Mouse (Mus musculus) erythroblast, adult 5-6 weeks (primary cell): ENCODE measurements around the gene Timm17a. TPM values are rescaled to one million over a fixed set of nuclear protein-coding genes. Genes with fewer than 3 reads are reported as not detected.

ENCODE experiments used
- ATAC-seq: replicated peaks from 2 replicates; pipeline ENCODE4 v1.8.0; 2016; ENCODE audit warnings: moderate number of reproducible peaks, mild to moderate bottlenecking, moderate TSS enrichment, inconsistent platforms; ENCODE audit not compliant: poor library complexity, low FRiP score, severe bottlenecking
- total RNA-seq, 2 experiments: library from RNA; stranded (forward) in 1 of 2; stranded (reverse) in 1 of 2; fragments of 150-400 nt in 1 of 2; fragments of 200-764, 138-1000 nt in 1 of 2; gene quantifications; 2 replicates each; pipeline versions ENCODE4 v1.2.3 to v1.2.4; 2015 to 2017; ENCODE audit warnings: low replicate concordance in 2 of 2

The Timm17a gene
- total RNA-seq (2015; ENCODE audit: low replicate concordance) (15.8 and 34.1 TPM in 2 replicates), total RNA-seq (2017; ENCODE audit: low replicate concordance) (3.3 TPM in 2 replicates)

DNA sequence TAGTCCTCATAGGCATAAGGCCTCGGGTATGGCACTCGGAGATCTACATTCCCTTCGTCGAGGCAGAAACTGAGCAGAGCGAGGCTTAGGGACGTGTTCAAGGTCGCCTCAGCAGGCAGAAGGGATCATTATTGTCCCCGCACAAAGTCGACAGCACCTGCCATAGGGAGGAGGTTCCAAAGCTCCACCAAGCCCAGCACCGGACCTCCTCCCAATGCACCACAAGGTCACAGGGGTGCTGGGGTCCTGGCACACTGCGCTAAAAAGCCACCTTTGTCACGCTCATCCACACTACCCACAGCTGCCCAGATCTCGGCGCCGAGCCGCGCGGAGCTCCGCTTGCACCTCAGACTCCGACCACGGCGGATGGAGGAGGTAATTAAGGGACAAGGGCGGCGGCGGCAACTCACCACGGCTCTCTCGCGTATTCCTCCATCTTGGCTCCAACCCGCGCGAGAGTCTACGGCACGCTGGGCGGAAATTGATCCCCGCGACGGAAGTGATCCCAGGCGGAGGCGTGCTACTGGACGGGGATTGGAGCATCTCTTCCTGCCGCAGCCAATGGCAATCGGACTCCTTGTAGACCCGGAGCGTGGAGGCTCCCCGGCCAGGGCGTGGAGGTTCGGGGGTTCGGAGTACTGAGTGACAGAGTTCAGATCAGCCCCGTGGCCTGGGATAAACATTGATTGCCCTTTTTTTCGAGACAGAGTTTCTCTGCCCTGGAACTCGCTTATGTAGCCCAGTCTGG is at the start of gene Timm17a:
Timm17a (minus strand) TSS at position 495 of the 748 bp plus-strand sequence.
- ATAC-seq = peak; percentile 99

DNA sequence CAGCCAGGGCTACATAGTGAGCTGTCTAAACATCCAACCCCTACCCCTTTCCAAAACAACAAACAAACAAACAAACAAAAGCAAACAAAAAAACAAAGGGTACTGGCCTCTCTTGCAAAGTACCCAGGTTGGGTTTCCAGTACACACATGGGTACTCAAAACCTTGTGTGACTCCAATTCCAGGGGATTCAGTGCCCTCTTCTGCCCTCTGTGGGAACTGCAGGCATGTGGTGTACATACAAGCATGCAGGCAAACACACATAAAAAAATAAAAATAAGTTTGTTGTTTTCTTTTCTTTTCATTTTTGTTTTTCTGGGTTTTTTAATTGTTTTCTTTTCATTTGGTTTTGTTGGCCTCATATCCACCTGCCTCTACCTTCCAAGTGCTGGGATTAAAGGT is 48.5 kb upstream of the Timm17a start:
- no peak for ATAC-seq

DNA sequence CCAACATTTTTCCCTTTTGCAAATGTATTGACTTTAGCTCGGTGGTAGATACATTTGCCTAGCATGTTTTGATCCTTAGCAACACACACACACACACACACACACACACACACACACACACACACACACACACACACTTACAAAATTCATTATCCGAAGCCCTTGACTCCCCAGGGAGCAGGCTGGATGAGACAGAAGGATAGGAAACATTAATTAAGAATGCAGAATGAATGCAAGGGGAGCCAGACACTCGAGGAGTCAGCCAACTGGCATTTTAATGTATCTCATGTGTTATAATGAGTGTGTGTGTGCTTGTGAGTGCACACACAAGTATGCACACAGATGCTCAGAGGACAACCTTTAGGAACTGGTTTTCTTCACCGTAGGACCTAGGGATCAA is 47.9 kb upstream of the Timm17a start:
- ATAC-seq = no peak

DNA sequence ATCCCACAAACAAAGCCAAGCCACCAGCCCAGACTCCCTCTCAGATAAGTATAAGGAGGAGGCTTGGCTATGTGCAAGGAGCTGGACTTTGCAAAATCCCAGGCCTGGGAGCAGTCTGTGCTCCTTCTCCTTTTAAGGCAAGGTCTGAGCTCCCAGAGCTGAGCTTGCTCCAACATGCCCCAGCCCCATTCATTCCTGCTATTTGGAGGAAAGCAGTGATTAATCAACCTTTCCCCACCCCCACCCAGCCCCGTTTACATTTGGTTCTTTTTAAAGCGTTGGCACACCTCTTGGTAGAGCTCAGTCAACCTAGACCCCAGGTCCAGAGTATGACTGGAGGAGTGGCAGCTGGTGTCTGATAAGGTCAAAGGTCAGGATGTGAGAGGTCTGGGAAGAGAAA is 45.5 kb upstream of the Timm17a start:
- no peak for ATAC-seq

DNA sequence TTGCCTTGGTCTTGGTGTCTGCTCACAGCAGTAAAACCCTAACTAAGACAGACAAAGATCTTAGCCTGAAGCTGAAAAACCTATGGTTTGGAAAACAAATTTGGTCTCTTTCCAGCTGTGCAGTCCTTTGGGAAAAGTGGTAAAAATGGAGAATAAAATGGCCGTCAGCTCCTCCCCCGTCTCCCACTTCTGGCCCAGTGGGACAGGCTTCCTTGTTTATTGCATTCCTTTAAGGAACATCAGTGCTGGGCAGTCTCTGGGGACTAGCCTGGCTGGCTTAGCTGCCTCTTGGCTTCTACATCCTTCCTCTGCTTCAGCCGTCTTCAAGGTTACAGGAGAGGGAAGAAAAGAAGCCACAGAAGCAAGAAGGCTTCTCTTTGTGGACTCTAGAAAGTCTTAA is 38.4 kb upstream of the Timm17a start:
- ATAC-seq = no peak

DNA sequence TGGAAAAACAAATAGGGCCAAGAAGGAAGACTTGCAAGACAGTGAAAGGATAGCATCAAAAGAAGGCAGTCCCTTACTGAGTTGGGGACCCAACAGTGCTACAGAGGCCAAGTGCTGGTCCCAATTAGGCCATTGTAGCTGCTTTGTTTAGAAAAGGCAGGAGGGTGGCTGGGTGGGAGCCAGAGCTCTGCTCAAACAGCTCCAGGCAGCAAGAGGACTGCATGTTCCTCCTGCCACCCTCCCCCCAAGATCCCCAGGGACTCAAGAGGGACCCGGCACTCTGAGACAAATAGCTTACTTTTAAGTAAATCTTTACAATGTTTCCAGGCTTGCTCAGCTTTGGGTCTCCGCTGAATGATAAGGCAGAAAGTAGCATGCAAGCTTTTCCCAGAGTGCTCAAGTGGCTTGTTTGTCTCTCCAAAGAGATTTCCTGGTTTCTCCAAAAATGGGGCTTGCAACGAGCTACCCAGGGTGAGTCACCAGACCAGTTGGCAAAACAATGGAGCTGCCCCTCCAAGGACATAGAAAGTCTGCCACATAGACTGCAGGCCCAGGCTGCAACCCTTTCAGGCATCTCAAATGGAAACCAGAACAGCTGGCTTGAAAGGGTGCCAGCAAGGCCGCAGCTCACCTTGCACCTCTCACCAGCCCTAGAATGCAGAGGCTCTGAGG is 34.1 kb upstream of the Timm17a start:
- ATAC-seq = no peak

DNA sequence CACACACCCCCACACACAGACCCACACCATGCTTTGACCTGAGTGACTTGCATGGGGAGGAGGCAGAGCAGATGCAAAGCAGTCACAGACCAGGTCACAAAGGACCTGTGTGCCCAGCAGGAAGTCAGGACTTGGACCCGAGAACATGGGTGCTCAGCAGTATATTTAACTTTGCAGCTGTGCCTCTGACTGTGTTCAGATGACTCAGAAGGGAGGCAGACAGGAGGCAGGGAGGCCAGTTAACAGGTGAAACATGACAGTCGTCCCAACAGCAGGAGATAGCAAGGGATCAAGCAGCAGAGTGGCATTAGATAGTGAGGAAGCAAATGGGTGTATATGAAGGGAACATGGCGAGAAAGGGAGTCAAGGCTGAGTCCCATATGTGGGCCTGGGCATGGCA is 33.3 kb upstream of the Timm17a start:
- ATAC-seq = no peak

DNA sequence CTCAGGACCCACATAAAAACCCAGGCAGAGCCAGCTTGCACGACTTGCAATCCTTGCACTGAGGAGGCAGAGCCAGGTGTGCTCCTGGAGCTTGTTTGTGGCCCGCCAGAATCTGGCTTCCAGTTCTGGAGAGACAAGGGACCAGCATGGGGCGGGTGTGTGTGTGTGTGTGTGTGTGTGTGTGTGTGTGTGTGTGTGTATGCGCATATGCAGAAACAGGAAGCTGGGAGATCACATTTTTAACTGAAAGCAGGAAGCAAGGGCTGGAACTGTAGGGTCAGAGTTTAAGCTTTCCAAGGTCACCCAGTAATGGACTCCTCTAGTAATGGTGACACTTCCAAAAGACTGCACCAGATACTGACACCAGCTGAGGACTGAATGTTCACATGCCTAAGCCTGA is 30.4 kb upstream of the Timm17a start:
- no peak for ATAC-seq

DNA sequence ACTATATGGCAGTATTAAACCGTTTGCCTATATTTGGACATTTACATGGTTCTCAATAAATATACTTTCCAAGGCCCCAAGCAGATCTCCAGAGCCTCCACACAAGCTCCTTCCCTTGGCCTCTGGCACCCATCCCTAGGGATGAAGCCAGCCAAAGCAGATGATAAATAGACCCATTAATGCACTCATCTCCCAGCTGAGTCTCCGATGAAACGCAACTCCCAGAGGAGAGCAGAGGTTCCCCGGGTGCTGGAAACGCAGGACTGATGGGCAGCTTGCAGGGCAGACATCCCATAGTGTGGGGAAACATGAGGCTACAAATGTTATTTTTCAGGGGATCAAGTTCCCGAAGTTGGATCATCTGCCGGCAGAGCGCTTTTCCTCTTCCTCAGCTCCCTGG is 28.4 kb upstream of the Timm17a start:
- no peak for ATAC-seq

DNA sequence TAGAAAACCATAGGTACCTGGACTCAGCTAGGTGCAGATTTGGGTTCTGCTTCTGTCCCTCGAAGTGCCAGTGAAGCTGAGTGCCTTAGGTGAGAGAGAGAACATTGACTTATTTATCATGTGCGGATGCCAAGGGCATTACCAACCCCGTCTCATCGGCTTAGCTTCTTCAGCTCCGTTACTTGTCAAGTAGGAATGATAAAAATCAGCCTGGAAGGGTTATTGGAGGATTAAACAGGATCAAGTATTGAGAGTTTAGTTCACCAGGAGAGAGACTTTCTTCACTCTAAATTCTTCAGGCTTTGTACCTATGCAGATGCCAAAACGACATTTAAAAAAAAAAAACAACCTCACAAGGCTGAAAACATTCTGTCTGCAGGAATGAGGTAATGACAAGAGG is 17.0 kb upstream of the Timm17a start:
- no peak for ATAC-seq

DNA sequence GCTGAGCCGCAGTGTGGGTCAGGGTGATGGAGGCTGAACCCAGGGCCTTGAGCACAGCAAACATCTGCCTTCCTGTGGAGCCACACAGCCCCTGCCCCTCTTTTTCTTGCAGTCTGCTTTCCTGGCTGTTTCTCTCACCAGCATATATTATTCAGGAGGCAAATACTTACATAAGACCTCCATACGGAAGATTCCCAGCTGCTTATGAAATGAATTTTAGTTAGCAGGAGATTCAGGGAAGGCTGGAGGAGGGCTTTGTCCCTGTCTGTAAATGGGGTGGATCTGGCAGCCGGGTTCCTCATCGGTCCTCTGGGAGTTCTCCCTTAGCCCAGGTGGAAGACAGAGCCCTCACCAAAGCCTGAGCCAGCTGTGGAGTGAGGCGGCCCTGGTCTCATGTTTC is 14.8 kb upstream of the Timm17a start:
- ATAC-seq = no peak

DNA sequence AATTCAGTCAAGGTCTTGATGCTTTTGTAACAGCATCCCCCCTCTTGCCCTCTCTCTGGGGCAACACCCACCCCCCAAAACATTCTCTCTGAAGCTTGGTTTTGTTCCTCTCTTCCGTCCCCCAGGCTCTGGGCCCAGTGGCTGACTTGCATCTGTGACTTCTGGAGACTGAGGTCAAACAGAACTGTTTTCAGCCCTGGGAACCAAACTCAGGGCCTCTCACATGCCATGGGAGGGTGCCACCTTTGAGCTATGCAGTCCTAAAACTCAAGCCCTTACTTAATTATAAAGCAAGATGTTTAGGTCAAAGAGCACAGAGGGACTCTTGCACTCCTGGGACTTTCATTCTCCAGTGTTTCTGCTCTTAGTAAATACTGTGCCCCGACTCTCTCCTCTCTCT is 12.4 kb upstream of the Timm17a start:
- ATAC-seq = no peak

DNA sequence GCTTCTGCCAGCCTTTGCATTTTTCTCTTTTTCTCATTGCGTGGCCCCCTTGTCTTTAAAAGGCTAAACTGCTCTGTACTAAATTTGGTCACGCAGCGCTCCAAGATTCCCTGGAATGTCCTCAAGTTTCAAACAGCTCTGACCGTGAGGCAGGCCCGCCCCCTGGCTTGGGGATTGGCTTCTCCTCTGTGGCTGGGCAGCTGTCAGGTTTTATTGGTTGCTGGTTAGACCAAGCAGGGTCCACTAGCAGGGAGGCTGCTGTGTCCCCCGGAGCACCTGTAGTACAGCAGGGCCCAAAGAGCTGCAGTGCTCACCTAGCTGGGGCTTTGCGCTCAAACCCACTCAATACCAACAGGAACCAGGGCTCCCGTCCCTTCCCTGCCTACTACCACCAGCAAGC is 11.0 kb upstream of the Timm17a start, which contains the start of gene Lmod1:
Lmod1 (plus strand) TSS at position 237 of the 400 bp plus-strand sequence.
- ATAC-seq = no peak

DNA sequence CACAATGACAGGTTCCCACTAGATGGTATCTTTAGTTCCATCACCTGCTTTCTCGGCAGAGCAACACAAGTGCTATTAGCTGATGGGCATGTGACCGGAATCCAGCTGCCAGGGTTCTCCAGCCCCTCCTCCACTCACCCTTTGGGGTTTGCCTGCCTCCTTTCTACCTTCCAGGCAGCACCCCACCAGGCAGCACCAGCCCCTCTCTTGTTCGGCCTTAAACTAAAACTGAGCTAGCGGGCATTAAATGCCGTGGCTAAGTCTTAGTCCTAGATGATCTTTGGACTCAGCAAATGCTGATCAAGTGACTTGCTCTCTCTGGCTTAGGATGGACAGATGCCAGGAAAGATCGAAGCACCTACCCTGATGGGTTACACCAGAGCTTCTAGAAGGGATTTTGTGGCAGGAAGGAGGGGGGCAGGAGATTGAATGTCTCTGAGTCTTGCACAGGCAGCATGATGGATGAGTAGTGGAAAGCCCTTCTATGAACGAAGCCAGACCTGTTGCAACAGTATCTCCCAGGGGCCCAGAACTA is 9.9 kb upstream of the Timm17a start:
- no peak for ATAC-seq

DNA sequence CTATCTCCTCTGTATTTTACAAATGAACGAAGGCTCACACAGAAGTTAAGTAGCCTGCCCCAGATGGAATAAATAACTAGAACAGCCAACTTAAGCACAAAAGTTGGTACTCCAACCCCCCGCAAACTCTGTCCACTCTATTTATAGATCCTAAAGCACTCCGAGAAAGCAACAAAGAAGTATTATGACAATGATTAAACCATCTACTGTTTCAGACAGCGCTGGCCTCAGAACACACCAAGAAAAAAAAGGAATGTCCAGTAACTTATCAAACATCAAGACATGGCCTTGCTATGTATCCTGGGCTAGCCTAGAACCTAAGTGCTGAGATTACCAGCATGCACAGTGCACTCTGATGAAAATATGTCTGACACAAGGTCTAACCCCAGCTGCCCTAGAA is 1.4 kb downstream of the Timm17a start:
- no peak for ATAC-seq

DNA sequence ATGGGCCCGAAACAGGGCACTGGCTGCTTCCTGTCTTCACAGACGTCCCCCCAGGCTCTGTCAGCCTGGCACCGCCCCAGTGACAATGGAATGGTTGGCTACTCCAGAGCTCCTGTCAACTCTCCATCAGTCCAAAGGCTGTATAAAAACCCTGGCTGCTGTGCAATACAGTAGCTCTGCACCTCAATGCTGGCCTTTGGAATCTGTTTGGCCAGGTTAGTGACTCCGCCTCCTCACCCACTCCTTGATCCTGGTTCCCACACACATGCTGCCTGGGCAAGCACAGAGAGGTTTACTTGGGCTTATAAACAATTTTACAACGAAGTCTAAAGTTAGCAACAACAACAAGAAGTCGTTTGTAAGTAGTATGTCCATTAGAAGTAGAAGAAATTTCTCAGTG is 2.2 kb downstream of the Timm17a start:
- ATAC-seq = no peak

DNA sequence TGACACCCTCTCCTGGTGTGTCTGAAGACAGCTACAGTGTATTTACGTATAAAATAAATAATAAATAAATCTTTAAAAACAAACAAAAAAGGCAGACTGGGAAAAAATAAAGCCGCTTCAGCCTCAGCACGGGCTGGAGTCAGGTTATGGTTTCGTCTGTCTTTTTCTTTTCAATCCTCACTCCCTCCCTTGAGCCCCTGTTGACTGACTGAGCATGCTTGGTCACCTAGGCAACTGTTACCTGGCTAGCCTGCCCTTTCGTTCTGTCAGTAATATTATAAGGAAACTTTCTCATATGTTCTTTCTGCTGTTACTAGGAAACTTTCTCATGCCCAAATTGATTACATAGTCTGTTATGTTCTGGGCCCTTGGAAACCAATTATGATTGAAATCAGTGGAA is 22.7 kb downstream of the Timm17a start:
- no peak for ATAC-seq

DNA sequence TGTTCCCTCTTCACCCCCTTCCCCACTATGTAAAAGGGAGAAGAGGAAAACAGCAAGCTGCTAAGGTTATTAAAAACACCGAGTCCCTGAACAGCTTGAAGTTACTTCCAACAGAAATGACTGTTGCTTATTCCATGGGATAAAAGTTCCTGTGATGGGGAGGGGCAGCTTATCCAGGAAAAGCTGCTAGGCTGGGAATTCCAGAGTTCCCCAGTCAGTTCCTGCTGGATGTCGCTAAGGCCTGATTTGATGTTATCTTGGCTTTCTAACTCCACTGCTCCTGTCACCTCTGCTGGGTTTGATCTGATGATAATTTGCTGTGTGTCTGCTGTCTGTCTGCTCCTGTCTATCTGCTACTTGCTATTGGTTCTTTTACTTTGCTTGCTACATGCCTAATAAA is 27.3 kb downstream of the Timm17a start:
- ATAC-seq = no peak

DNA sequence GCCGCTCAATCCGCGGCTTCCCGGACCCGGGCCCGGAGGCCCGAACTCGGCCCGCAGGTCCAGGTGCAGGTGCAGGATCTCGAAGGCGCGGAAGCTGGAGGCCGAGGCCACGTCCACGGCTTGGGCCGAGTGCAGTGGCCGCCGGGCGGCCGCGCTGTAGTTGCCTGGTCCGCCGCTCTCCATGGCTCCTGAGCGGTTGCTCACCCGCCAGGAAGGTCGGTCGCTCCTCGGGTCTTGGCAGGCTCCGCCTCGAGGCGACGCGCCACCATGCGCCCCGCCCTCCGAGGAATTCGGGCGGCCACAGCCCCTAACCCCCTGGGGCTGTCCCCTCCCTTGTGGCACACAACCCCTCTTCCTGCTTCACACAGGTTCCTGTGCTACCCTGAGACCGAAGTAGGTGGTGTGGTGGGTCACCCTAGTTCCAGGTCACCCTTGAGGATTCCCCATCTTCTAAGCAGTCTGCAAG is 29.7 kb downstream of the Timm17a start, which contains the start of gene Rnpep:
Rnpep (minus strand) TSS at position 259 of the 466 bp plus-strand sequence.
- ATAC-seq = no peak; the same call in 1 of the 2 replicates

DNA sequence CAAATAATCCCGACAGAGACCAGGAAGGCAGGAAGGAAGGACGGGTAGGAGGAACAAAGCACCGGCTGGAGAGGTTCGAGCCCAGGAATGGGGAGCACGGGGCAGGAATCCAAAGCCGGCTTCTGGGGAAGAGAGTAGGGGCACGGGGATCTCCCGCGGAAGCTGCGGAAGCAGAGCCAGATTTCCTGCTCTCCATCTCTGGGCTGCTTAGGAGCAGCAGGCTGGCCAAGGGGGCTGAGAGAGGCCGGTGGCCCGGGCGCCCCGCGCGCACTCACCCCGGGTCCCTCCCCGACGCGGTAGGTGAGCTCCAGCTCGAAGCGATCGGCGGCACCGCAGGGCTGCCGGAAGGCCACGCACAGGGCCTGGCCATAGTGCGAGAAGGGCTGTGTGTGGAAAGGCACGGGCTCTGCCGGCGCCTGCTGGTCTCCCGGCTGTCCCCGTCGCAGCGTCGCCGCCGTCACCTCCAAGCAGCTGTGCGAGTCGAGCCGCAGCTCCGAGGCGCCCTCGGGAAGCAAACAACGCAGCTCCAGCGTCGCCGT is 30.2 kb downstream of the Timm17a start:
- no peak for ATAC-seq
